Mouse (Mus musculus) spleen, adult 2 months (tissue): ENCODE results near the gene Nup107. TPM values are rescaled to one million over a fixed set of nuclear protein-coding genes. Genes with fewer than 3 reads are reported as not detected.
"Not testable (repeated sequence)": the region's sequence is repeated elsewhere in the genome, so short reads cannot be mapped to it uniquely, and the experiment has no call there.

Experiments used
- DNase-seq, 2 experiments: peaks; one replicate each; pipeline versions ENCODE4 v3.0.0 to v3.0.0-alpha.2; 2012 to 2021; ENCODE audit warnings: low spot score in 2 of 2, low read depth in 1 of 2
- H3K27ac ChIP-seq: fragments of 200-500 bp; 2 replicates; pipeline ENCODE4 v1.5.1; 2012; ENCODE audit warnings: low read length, inconsistent platforms; ENCODE audit not compliant: insufficient read depth
- H3K27me3 ChIP-seq: fragments of 200-500 bp; 2 replicates; pipeline ENCODE4 v1.6.1; 2012; ENCODE audit warnings: mild to moderate bottlenecking, moderate library complexity, low read length, inconsistent platforms; ENCODE audit not compliant: control insufficient read depth, insufficient read depth
- H3K36me3 ChIP-seq: fragments of 200-500 bp; 2 replicates; pipeline ENCODE4 v1.6.1; 2012; ENCODE audit warnings: mild to moderate bottlenecking, low read length, inconsistent platforms; ENCODE audit not compliant: control insufficient read depth, insufficient read depth
- H3K4me1 ChIP-seq: fragments of 200-500 bp; 2 replicates; pipeline ENCODE4 v1.6.1; 2011; ENCODE audit warnings: inconsistent platforms; ENCODE audit not compliant: control insufficient read depth, insufficient read depth, insufficient read length
- H3K4me3 ChIP-seq: fragments of 200-500 bp; 2 replicates; pipeline ENCODE4 v1.5.1; 2011; ENCODE audit warnings: mild to moderate bottlenecking, inconsistent platforms; ENCODE audit not compliant: insufficient read depth, insufficient read length; ENCODE audit errors: extremely low read depth
- CTCF ChIP-seq: fragments of 200-500 bp; IDR thresholded peaks from 2 replicates; pipeline ENCODE4 v1.5.1; 2011; ENCODE audit warnings: mild to moderate bottlenecking, inconsistent platforms; ENCODE audit not compliant: insufficient read depth, insufficient read length, insufficient replicate concordance; ENCODE audit errors: extremely low read depth
- POLR2A ChIP-seq: fragments of 200-500 bp; IDR thresholded peaks from 2 replicates; pipeline ENCODE4 v1.6.1; 2011; ENCODE audit warnings: low read depth, low read length, inconsistent platforms
- WGBS: fragments of 180-500 bp; shearing (Covaris S2); methylation state at CpG from one replicate; pipeline ENCODE4 v1.1.7; 2018; 5-methylcytosine and 5-hydroxymethylcytosine counted together
- polyA plus RNA-seq: library from polyadenylated mRNA; depleted of rRNA; stranded (reverse); fragments of >200 nt; gene quantifications from 2 replicates; pipeline ENCODE4 v1.2.3, GENCODE M21; 2012

Gene Nup107
- polyA plus RNA-seq, 1 experiment: 5.8 TPM

DNA sequence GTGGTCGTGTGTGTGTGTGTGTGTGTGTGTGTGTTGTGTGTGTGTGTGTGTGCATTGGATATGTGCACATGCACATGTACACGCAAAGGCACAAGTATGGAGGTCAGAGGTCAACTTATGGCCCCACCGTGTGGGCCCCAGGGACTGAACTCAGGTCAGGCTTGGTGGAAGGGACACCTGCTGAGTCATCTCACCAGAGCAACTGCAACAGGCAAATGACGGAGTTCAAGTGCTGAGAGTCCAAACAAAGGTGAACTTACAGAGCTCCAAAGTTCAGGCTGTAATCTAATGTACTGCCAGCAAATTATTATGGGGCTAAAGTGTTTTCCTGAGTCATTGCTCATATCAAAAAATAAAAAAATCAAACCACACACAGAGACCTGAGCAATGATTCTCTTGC lies 55.4 kb downstream of the Nup107 start:
- no peaks in the 10 kb centered on the region for H3K4me1 ChIP-seq
- WGBS: 89% methylated on average over 4 of the region's 4 CpGs
- no peak overlapping the region for H3K4me3 ChIP-seq
- no peak overlapping the region for H3K27ac ChIP-seq
- no peak for DNase-seq
- peaks cover 11% of the 10 kb centered on the region for H3K36me3 ChIP-seq
- H3K27me3 ChIP-seq: no peaks in the 10 kb centered on the region
- TF ChIP-seq POLR2A (no peak), CTCF (no peak)

DNA sequence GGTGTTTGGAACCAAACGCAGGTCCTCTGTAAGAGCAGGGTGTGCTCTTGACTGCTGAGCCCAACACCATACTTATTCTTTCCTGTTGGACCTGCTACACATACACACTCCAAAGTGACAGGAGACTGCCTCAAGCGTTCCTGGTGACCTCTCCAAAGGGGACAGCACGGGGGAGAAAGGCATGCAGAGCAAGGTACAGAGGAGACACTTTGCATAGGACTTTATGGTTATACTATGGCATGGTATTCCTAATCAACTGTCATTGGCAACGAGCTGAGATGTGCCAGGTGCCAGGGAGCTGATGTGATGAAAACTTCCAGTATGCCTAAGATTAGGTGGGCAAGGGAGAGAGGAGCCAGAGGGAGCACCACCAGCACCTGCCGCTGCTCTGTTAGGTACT lies 55.9 kb downstream of the Nup107 start:
- H3K4me1 ChIP-seq: no peaks in the 10 kb centered on the region
- 92% methylated on average over 5 of the region's 5 CpGs for WGBS
- no peaks in the 10 kb centered on the region for H3K27me3 ChIP-seq
- no peak for TF ChIP-seq CTCF
- TF ChIP-seq POLR2A: no peak
- no peak overlapping the region for H3K27ac ChIP-seq
- peaks cover 11% of the 10 kb centered on the region for H3K36me3 ChIP-seq
- no peak for DNase-seq
- H3K4me3 ChIP-seq: no peak overlapping the region

DNA sequence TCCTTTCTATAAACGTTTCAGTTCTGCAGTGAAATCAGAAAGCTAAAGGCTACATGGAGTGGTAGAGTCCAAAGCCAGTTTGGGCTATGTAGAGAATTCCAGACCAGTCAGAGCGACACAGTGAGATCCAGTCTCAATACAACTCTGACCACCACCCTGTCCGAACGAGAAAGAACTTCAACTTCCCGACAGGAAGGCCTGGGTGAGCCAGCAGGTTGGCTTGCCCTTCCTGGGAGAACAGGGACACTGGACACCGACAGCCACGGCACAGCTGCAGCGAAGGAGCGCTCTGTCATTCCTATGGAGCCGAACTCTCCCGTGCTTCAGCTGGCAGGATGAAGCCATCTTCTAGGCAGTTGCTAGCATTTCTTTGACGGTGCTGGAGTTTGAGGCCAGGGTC lies 57.1 kb downstream of the Nup107 start:
- not testable (repeated sequence) for H3K27ac ChIP-seq, DNase-seq, H3K4me3 ChIP-seq, H3K36me3 ChIP-seq, H3K4me1 ChIP-seq, H3K27me3 ChIP-seq
- WGBS: 91% methylated on average over 12 of the region's 12 CpGs

DNA sequence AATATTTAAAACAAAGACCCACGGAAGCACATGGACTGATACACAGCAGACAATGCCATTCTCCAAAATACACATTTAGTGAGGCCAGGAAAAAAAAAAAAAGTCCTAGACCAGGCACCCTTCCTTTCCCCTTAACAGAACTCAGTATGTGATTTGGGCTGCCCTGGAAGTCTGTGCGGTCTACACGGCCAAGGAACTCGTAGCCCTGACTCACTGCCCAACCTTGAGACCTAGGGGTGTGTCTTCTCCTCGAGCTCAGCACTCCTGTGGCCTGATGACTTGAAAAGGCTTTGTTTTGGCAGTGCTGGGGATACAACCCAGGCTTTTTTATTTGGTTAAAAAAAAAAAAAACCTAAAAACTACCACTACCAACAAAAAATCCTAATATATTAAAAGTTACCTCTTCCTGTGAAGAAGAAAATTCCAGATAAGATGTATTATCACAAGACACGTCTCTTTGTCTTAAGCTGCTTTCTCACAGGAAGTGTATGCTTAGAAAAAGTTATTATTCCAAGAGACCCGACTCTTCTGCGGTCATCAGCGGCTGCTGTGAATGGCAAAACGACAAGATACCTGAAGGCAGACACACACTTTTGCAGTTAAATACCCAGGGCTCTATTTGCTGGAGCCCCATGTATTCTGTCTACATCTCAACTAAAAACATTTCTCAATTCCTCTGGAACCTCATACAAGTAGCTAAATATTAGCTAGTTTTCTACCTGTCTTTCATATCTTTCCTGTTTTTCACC lies 58.2 kb downstream of the Nup107 start:
- DNase-seq, H3K27me3 ChIP-seq, H3K27ac ChIP-seq, H3K4me3 ChIP-seq, H3K36me3 ChIP-seq, H3K4me1 ChIP-seq: not testable (repeated sequence)
- WGBS: 87% methylated on average over 10 of the region's 10 CpGs

DNA sequence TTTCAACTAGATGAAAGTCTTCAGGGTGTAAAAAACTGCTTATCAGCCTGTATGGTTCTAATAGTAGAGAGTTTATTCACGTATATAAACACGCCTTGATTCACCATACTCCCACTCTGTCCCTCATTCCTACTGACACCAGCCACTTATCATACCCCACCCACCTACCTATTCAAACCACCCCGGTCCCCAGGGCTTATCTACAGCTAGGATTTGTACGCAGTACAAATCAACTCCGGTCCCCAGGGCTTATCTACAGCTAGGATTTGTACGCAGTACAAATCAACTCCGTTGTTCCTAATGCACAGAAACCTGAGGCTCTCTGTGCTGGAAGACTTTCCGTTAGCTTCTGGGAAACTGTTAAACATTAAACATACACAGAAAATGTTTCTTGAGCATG lies 58.9 kb downstream of the Nup107 start:
- not testable (repeated sequence) for DNase-seq

DNA sequence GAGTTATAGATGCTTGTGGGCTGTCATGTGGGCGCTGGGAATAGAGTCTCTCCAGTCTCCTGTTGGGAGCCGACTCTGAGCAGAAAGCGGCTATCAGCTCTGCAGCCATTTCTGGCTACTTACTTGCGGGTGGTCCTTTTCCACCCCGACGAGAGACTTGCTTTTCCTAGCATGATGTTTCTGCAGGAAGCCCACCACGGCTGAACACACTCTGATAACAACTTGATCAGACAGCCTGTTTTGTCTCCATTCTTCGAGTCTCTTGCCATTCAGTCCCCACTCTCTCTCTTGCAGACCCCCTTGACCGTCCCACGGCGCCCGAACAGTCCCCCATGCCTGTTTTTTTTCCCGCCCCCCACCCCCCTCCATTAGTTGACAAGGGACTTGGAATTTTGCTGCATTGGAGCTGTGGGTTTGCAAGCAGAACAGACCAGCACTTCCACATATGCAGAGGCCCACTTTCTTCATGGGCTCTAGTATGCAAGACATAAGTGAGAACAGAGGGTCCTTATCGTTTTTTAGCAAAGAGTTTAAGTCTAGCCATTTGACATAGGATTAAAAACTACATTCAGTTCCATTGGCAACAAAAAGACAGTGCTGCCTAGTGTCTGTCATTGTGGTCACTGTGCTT lies 59.4 kb downstream of the Nup107 start:
- Histone ChIP-seq H3K4me1 (no peaks in the 10 kb centered on the region), H3K27ac (no peak overlapping the region), H3K4me3 (no peak overlapping the region), H3K36me3 (peaks cover 2% of the 10 kb centered on the region; the same call in 1 of the 2 replicates), H3K27me3 (no peaks in the 10 kb centered on the region)
- DNase-seq: no peak
- WGBS: 87% methylated on average over 14 of the region's 14 CpGs
- TF ChIP-seq POLR2A (no peak), CTCF (no peak)

More for the DNA sequence above, 58.9 kb downstream of the Nup107 start:
- WGBS: 88% methylated on average over 8 of the region's 8 CpGs
- H3K4me3 ChIP-seq, H3K4me1 ChIP-seq, H3K27ac ChIP-seq, H3K27me3 ChIP-seq, H3K36me3 ChIP-seq: not testable (repeated sequence)

DNA sequence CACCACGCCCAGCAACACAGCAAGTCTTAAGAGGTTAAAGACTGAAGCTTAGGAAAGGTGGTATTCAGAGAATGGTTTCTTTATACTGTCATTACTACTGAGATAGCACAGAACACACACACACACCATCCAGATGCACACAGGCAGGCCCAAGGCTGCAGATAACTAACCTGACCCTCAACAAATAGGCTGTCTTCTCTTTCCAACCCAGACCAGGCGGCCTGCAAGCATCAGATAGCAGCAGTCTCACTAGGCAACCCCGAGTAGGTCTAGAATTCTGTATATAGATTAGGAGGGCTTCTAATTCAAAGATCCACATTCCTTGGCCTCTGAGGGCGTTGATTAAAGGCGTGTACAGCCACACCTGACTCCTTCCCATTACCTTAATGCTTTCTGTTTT lies 60.3 kb downstream of the Nup107 start:
- TF ChIP-seq POLR2A: no peak
- no peak for TF ChIP-seq CTCF
- H3K4me1 ChIP-seq: no peaks in the 10 kb centered on the region
- H3K27ac ChIP-seq: no peak overlapping the region
- H3K27me3 ChIP-seq: no peaks in the 10 kb centered on the region
- WGBS: 85% methylated on average over 5 of the region's 5 CpGs
- no peak overlapping the region for H3K4me3 ChIP-seq
- DNase-seq: no peak
- peaks cover 2% of the 10 kb centered on the region; the same call in 1 of the 2 replicates for H3K36me3 ChIP-seq
